In genomic region chr7:126535766-126536165, GRCm38 (mm10) we compare ENCODE assay signal across 8 mouse cellular contexts. TPM values are rescaled to one million over a fixed set of nuclear protein-coding genes. Genes with fewer than 3 reads are reported as not detected.
DNase-seq lines count a peak whose midpoint lies in the region; ATAC-seq and TF ChIP-seq lines count a peak whose summit lies in the region.

No protein-coding gene starts in this region.

- ATAC-seq in embryonic facial prominence, embryonic 11.5 days (replicated peaks; ENCODE audit: insufficient number of reproducible peaks, low FRiP score, low TSS enrichment, low read depth), result no peak
- ATAC-seq in hindbrain, embryonic 14.5 days (ENCODE audit: low FRiP score), result no peak
- no peak for ATAC-seq in liver, embryonic 15.5 days (ENCODE audit: insufficient read depth)

- no peak for TF ChIP-seq CTCF in thymus, adult 2 months (IDR thresholded peaks at IDR 0.05; ENCODE audit: borderline replicate concordance, control insufficient read depth, extremely low read depth, insufficient read depth, low read length, poor library complexity)

- peaks cover 5% of the 10 kb centered on the region; the same call in 1 of the 2 replicates for H3K27me3 ChIP-seq in thymus, adult 2 months (ENCODE audit: control insufficient read depth, insufficient read depth, low read length)
- peaks cover 16% of the 10 kb centered on the region for H3K27me3 ChIP-seq in embryonic facial prominence, embryonic 11.5 days (ENCODE audit: control insufficient read depth, insufficient read depth, low read length)
- peaks cover 14% of the 10 kb centered on the region for H3K27me3 ChIP-seq in hindbrain, embryonic 14.5 days (ENCODE audit: control insufficient read depth, insufficient read depth, low read length)
- peaks cover 28% of the 10 kb centered on the region for H3K27me3 ChIP-seq in liver, embryonic 15.5 days

- H3K27ac ChIP-seq in thymus, adult 2 months (ENCODE audit: control insufficient read depth, insufficient read depth, low read length), result no peak overlapping the region
- H3K27ac ChIP-seq in embryonic facial prominence, embryonic 11.5 days (replicated peaks; ENCODE audit: low read depth, low read length), result no peak overlapping the region
- H3K27ac ChIP-seq in hindbrain, embryonic 14.5 days, result no peak overlapping the region
- no peak overlapping the region for H3K27ac ChIP-seq in liver, embryonic 15.5 days (replicated peaks)

- H3K36me3 ChIP-seq in thymus, adult 2 months (ENCODE audit: control insufficient read depth, insufficient read depth, low read length), result no peaks in the 10 kb centered on the region
- no peaks in the 10 kb centered on the region for H3K36me3 ChIP-seq in embryonic facial prominence, embryonic 11.5 days (replicated peaks; ENCODE audit: control insufficient read depth, insufficient read depth, low read depth, low read length)
- H3K36me3 ChIP-seq in hindbrain, embryonic 14.5 days (replicated peaks; ENCODE audit: control insufficient read depth, insufficient read depth), result no peaks in the 10 kb centered on the region
- H3K36me3 ChIP-seq in liver, embryonic 15.5 days (replicated peaks), result no peaks in the 10 kb centered on the region

- TF ChIP-seq POLR2A in thymus, adult 2 months (IDR thresholded peaks at IDR 0.05; ENCODE audit: control insufficient read depth, extremely low read depth, insufficient read depth, low read length, poor library complexity), result no peak

- H3K9me3 ChIP-seq in embryonic facial prominence, embryonic 11.5 days (replicated peaks; ENCODE audit: control insufficient read depth, low read length), result no peaks in the 10 kb centered on the region
- no peaks in the 10 kb centered on the region for H3K9me3 ChIP-seq in hindbrain, embryonic 14.5 days (ENCODE audit: control insufficient read depth, low read length)
- no peaks in the 10 kb centered on the region for H3K9me3 ChIP-seq in liver, embryonic 15.5 days (replicated peaks)

- WGBS in thymus, adult 2 months, result 4% methylated on average over 28 of the region's 28 CpGs
- 2% methylated on average over 28 of the region's 28 CpGs for WGBS in embryonic facial prominence, embryonic 11.5 days
- 2% methylated on average over 28 of the region's 28 CpGs for WGBS in hindbrain, embryonic 14.5 days
- 1% methylated on average over 28 of the region's 28 CpGs for WGBS in liver, embryonic 15.5 days (ENCODE audit: insufficient replicate concordance)

- peak overlapping the region; percentile 71 for H3K4me2 ChIP-seq in embryonic facial prominence, embryonic 11.5 days (ENCODE audit: low read depth, low read length)
- peak overlapping the region; percentile 79 for H3K4me2 ChIP-seq in hindbrain, embryonic 14.5 days (replicated peaks)
- peak overlapping the region; percentile 74 for H3K4me2 ChIP-seq in liver, embryonic 15.5 days

- H3K4me1 ChIP-seq in thymus, adult 2 months (replicated peaks; ENCODE audit: control insufficient read depth, insufficient read depth, low read length), result no peaks in the 10 kb centered on the region; the same call in 1 of the 2 replicates
- no peaks in the 10 kb centered on the region; the same call in 1 of the 2 replicates for H3K4me1 ChIP-seq in embryonic facial prominence, embryonic 11.5 days (ENCODE audit: control insufficient read depth, insufficient read depth, low read length)
- no peaks in the 10 kb centered on the region for H3K4me1 ChIP-seq in hindbrain, embryonic 14.5 days (replicated peaks; ENCODE audit: control insufficient read depth, insufficient read depth, low read length)
- 0 out of 2 replicates have a peak, but pooled peaks cover 5% of the 10 kb centered on the region for H3K4me1 ChIP-seq in liver, embryonic 15.5 days (replicated peaks)

- H3K4me3 ChIP-seq in thymus, adult 2 months (ENCODE audit: control insufficient read depth, insufficient read depth, low read length), result peak overlapping the region; percentile 5
- H3K4me3 ChIP-seq in embryonic facial prominence, embryonic 11.5 days (ENCODE audit: low read depth, low read length), result peak overlapping the region; percentile 45
- H3K4me3 ChIP-seq in hindbrain, embryonic 14.5 days (replicated peaks; ENCODE audit: low read length), result peak overlapping the region; percentile 41
- H3K4me3 ChIP-seq in liver, embryonic 15.5 days (replicated peaks), result peak overlapping the region; percentile 47

- DNase-seq in thymus, adult 2 months, result no peak
- DNase-seq in thymus, adult 18-20 months, result no peak
- peak; percentile 47 for DNase-seq in embryonic facial prominence, embryonic 11.5 days (ENCODE audit: low spot score)
- peak; percentile 28 for DNase-seq in hindbrain, embryonic 14.5 days (ENCODE audit: low spot score)
- peak; percentile 45 for DNase-seq in retina, postnatal 1 day
- DNase-seq in yolk sac, embryonic 10.5 days (ENCODE audit: low spot score), result no peak
- no peak for DNase-seq in right cerebral cortex, postnatal 36 days (ENCODE audit: low spot score in 2 of 2)

- H3K9ac ChIP-seq in embryonic facial prominence, embryonic 11.5 days (replicated peaks; ENCODE audit: low read length), result peak overlapping the region; percentile 67
- peak overlapping the region; percentile 56 for H3K9ac ChIP-seq in hindbrain, embryonic 14.5 days
- H3K9ac ChIP-seq in liver, embryonic 15.5 days, result no peak overlapping the region

RNA-seq across cellular contexts. Expression of gene Eif3c, which starts 30.4 kb away (rescaled TPM):
- 120 and 126 TPM in 2 replicates for polyA plus RNA-seq in thymus, adult 2 months (2012; rRNA removed)
- 177 and 184 TPM in 2 replicates for polyA plus RNA-seq in embryonic facial prominence, embryonic 11.5 days (2014; fragmentation: Nextera tagmentation; extraction: Ambion mirVana)
- polyA plus RNA-seq in hindbrain, embryonic 14.5 days (2014; fragmentation: Nextera tagmentation; extraction: Ambion mirVana), result 162 and 165 TPM in 2 replicates
- polyA plus RNA-seq in liver, embryonic 15.5 days (2015; fragmentation: Nextera tagmentation; extraction: Ambion mirVana), result 79.3 and 86.2 TPM in 2 replicates

RNA-seq across cellular contexts. Expression of gene Atxn2l, which starts 32.5 kb away (rescaled TPM):
- polyA plus RNA-seq in thymus, adult 2 months (2012; rRNA removed), result 563 and 715 TPM in 2 replicates
- 44.8 and 46.2 TPM in 2 replicates for polyA plus RNA-seq in embryonic facial prominence, embryonic 11.5 days (2014; fragmentation: Nextera tagmentation; extraction: Ambion mirVana)
- polyA plus RNA-seq in hindbrain, embryonic 14.5 days (2014; fragmentation: Nextera tagmentation; extraction: Ambion mirVana), result 72.6 and 73.7 TPM in 2 replicates
- polyA plus RNA-seq in liver, embryonic 15.5 days (2015; fragmentation: Nextera tagmentation; extraction: Ambion mirVana), result 26.2 and 26.8 TPM in 2 replicates

RNA-seq across cellular contexts. Expression of gene Tufm, which starts 48.6 kb away (rescaled TPM):
- 127 and 134 TPM in 2 replicates for polyA plus RNA-seq in thymus, adult 2 months (2012; rRNA removed)
- 158 and 159 TPM in 2 replicates for polyA plus RNA-seq in embryonic facial prominence, embryonic 11.5 days (2014; fragmentation: Nextera tagmentation; extraction: Ambion mirVana)
- 116 and 136 TPM in 2 replicates for polyA plus RNA-seq in hindbrain, embryonic 14.5 days (2014; fragmentation: Nextera tagmentation; extraction: Ambion mirVana)
- polyA plus RNA-seq in liver, embryonic 15.5 days (2015; fragmentation: Nextera tagmentation; extraction: Ambion mirVana), result 81.2 and 96.3 TPM in 2 replicates

RNA-seq across cellular contexts. Expression of gene Apobr, which starts 49.0 kb away (rescaled TPM):
- polyA plus RNA-seq in thymus, adult 2 months (2012; rRNA removed), result 6.8 and 7.2 TPM in 2 replicates
- 0.52 and 0.72 TPM in 2 replicates for polyA plus RNA-seq in embryonic facial prominence, embryonic 11.5 days (2014; fragmentation: Nextera tagmentation; extraction: Ambion mirVana)
- 0.26 and 0.36 TPM in 2 replicates for polyA plus RNA-seq in hindbrain, embryonic 14.5 days (2014; fragmentation: Nextera tagmentation; extraction: Ambion mirVana)
- polyA plus RNA-seq in liver, embryonic 15.5 days (2015; fragmentation: Nextera tagmentation; extraction: Ambion mirVana), result 2.3 and 2.5 TPM in 2 replicates

RNA-seq across cellular contexts. Expression of gene Cln3, which starts 49.9 kb away (rescaled TPM):
- polyA plus RNA-seq in thymus, adult 2 months (2012; rRNA removed), result 90.6 and 141 TPM in 2 replicates
- 24.4 and 26.8 TPM in 2 replicates for polyA plus RNA-seq in embryonic facial prominence, embryonic 11.5 days (2014; fragmentation: Nextera tagmentation; extraction: Ambion mirVana)
- polyA plus RNA-seq in hindbrain, embryonic 14.5 days (2014; fragmentation: Nextera tagmentation; extraction: Ambion mirVana), result 24.7 and 24.8 TPM in 2 replicates
- polyA plus RNA-seq in liver, embryonic 15.5 days (2015; fragmentation: Nextera tagmentation; extraction: Ambion mirVana), result 11.9 and 12.6 TPM in 2 replicates

Comparison
In these comparisons a context has a peak if more than half of its experiments do, and no peak if none do; other contexts are left out.
1. DNase-seq: peak in embryonic facial prominence, embryonic 11.5 days (single experiment), hindbrain, embryonic 14.5 days (single experiment) and retina, postnatal 1 day (single experiment); none in thymus, adult 2 months (single experiment), thymus, adult 18-20 months (0 of 2), yolk sac, embryonic 10.5 days (single experiment) and right cerebral cortex, postnatal 36 days (0 of 2).
2. Peak in every context shown above with its lines, with median percentiles within 50 percentile points of each other: H3K4me3 ChIP-seq and H3K4me2 ChIP-seq.